Mouse (Mus musculus) right cerebral cortex, postnatal 25 days (tissue): Measurements from ENCODE around the gene Rbp2.

ENCODE experiments used
- DNase-seq: peaks from one replicate; pipeline ENCODE4 v3.0.0; 2022

The Rbp2 gene

DNA sequence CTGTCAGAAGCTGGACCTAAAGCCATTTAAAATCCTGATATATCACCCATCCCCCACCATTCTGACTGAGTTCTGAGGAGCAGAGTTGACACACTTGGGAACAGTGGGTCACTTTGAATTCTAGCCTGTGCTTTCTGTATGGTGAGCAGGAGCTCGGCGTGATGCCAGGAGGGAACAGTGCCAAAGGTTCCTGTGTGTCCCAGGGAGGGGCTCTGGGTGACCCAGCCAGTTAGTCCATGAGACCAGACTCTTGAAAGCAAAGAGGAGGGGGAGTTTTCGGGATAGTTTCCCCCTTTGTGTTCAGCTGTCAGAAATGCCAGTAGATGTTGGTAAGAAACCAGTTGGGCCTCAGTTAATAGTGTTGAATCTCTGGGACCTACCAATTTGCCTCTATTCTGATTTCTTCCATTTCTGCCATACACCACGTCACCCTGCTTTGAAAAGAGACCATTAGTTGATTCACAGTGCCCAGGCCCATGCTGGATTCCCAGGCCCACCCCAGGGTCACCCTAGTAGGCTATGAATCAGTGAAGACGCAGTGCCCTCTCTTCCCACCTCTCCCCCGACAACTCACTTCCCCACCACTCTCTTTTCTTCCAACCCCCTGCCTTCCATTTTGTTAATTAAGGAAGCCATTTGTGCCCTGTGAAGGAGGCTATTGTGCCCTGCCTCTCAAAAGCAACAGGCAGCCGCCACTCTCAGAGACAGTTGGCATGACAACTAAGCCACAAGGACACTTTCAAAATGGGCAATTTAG is 39.0 kb downstream of the Rbp2 start:
- no peak for DNase-seq

DNA sequence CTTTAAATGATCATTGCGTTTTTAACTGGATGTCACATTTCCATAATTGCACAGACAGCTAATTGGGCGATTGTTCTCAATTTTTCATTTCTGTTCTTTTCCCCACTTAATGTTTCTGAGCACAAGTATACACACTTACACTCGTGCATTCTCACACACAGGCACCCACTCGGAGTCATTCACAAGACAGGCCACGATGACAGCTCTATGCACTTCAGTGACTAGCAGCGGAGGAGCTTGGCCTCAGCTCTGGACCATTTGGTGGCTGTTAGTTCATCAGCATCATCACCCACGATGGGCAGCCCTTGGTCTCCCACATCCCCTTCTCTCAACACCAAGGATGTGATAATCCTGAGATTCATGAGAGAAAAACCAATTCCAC is 39.6 kb downstream of the Rbp2 start:
- DNase-seq, result no peak

DNA sequence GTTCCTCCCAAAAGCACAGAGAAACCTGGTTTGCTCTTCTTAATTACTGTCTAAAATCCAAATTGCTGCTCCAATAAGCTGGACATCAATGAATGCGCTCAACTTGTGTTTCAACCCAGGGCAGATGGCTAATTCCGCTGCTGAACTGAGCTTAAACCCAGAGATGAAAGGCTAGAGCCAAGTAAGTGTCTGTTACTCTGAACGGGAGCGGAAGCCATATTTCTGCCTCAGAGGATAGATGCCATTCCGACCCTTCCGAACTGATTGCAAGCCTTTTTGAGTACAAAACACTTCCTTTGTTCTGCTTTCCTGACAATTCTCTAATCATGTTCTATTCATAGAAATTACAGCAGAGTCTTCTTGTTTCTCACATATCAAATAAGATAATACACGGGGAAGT is 41.3 kb downstream of the Rbp2 start:
- no peak for DNase-seq

DNA sequence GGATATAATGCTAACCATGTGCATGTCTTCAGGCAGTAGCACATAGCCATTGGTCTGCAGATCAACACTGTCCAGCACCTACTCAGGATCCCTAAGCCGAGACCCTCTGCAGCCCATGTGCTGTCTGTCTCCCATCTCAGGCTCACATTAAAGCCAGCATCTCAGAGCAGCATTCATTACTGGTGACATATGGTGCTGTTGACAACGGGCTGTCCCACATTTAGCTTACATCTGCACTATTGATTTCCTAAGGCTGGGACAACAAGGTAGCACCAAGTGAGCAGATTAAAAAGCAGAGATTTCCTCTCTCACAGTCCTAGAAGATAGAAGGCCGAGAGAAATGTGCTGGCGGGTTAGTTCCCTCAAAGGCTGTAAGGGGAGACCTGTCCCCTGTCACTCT is 43.9 kb downstream of the Rbp2 start:
- DNase-seq, result no peak

DNA sequence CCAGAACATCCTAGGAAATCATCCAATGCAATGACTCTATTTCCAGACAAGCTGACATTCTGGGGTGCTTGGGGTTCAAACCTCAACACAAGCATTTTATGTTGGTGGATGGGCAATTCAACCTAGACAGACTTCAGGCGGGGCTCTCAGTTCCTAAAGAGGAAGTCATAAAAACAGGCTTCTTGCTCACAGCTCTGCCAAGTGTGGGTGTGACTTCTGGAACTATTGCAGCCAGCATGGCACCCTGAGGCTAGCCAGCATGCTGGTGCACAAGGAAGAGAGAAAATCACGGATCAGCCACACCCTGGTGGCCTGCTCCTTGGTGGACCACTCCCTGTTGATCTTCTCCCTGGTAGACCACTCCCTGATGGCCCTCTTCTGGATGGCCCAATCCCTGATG is 45.1 kb downstream of the Rbp2 start:
- no peak for DNase-seq

DNA sequence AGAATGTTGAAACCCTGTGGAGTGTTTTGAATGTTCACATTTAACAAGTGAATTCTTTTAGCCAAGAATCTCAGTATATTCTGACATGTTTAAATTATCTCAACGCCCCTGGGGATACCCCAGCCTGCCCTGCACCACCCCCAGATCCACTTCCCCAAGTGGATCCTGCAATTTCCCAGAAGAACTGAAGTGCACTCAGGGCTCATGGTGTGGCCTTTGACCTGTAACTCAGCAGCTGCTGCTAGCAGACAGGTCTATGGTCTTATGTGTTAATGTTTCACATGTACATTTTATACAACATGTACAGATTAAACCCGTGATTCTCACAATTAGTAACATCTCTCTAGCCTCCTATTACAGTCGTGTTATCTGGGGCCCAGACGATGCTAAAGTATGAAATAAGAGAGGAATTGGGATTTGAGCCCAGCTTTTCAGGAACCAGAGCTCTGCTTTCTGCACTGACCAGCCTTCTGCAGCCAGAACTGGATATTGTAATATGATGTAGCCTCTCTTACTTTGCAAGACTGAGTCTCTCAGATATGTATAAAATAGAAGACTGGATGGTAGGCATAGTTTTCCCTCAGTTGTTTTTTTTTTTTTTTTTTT is 48.9 kb downstream of the Rbp2 start:
- DNase-seq, result no peak

DNA sequence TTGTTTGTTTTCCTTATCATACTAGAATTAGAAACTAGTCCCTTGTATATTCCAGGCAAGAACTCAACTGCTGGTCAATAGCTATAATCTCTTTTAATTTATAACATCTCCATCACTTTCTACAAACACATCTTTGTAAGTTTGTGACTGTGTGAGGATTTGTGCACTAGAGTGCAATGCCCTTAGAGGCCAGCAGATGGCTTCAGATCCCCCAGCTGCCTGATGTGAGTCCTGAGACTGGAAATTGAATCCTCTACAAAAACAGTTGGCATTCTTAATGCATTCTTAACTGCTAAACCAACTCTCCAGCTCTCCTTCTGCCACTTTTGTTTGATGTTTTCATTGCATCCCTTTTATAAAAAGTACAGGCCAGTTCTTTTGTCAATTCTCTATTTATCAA is 49.8 kb downstream of the Rbp2 start:
- DNase-seq, result no peak

DNA sequence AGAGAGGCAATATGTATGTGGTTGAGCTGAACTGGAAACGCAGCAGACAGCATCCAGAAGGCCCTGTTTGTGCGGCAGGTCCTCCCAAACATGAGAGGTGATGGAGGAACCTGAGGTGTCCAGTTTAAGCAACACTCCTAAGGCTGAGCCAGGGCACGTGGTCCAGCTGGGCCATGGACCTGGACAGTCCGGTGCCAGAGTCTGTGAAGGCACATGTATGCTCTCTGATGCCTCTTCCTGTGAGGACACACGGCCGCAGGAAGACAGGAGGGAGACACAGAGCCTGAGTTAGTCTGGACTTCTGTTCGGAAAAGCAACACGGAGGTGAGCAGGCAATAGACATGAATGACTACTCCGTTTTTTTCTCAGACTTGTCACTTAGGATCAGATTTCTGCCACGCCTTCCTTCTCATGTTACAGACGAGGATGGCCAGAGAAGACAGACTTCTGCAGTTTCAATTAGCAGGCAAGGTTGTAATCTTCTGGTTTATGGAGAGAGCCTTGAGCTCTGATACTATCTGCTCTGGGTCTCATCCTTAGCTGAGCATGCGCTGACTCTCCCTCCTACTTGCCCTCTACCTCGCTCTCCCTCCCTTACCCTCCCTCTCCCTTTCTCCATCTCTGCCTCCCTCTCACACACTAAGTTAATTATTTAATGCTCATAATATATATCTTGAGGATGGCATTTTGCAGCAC is 52.2 kb downstream of the Rbp2 start:
- no peak for DNase-seq

DNA sequence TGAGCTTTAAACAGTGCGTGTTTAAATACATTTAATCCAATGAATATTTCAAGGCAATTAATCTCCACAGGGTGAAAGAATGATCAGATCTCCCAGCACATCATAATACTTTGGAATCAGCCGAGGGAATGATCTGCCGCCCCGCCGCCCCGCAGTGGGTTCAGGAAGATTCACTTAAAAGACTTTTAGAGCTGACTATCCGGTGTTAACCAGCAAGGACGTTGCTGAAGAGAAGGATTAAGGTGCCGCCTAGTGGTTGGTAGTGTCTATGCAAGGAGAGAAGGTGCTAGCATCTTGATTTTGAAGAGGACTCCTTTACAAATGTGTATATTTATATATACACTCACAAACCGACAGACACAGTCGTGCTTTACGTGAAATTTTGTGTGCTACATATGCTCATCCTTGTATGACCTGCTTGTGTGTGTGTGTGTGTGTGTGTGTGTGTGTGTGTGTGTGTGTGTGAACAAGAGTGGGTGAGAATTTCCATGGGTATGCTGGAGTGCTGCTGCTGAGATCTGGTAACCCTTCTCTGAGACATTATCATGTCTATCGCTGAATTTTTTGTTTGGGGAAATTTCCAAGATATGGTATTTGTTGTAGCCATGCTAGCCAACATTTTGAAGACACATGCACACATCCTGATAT is 52.9 kb downstream of the Rbp2 start:
- peak; percentile 74 for DNase-seq

DNA sequence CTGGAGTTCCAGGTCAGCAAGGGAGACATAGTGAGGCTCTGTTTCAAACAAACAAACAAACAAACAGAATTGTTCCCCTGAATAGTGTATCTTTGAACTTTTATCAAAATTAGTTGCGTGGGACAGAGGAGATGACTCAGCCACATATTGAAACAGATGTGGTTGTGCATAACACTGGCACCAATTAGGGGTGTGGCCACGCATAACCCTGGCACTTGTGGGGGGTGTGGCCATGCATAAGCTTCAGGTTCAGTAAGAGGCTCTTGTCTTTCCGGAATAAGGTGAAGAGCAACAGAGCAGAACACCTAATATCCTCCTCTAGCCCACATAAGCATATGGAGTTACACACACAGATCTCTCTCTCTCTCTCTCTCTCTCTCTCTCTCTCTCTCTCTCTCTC is 58.1 kb downstream of the Rbp2 start:
- DNase-seq, result no peak
